Mouse (Mus musculus) brain, embryonic 14.5 days (tissue): Measurements from ENCODE around the gene Osbpl10.

Source experiments
- CTCF ChIP-seq: fragments of 200-500 bp; IDR thresholded peaks from 2 replicates; pipeline ENCODE4 v1.5.1; 2012; ENCODE audit warnings: inconsistent platforms, mild to moderate bottlenecking, moderate library complexity, borderline replicate concordance; ENCODE audit not compliant: insufficient read depth, insufficient read length; ENCODE audit errors: extremely low read depth
- POLR2A ChIP-seq: fragments of 200-500 bp; IDR thresholded peaks from 2 replicates; pipeline ENCODE4 v1.6.1; 2012; ENCODE audit warnings: mild to moderate bottlenecking, inconsistent platforms, borderline replicate concordance; ENCODE audit not compliant: poor library complexity, insufficient read depth, insufficient read length, severe bottlenecking; ENCODE audit errors: extremely low read depth

- no peak for TF ChIP-seq POLR2A
- no peak for TF ChIP-seq CTCF
Observed at GRCm38 (mm10) chr9:115271556-115271955, 293.2 kb downstream of the Osbpl10 start.
